Mouse (Mus musculus) forebrain, embryonic 16.5 days (tissue): ENCODE results near the gene Gnb4. TPM values are rescaled to one million over a fixed set of nuclear protein-coding genes. Genes with fewer than 3 reads are reported as not detected.

Experiments used
- ATAC-seq: fragments of 200-750 bp; cut with Nextera tagmentation; 2 replicates; pipeline ENCODE4 v1.8.0; 2017; ENCODE audit warnings: mild to moderate bottlenecking, moderate library complexity
- H3K27ac ChIP-seq: fragments of 300-500 bp; sonication (generic); 2 replicates; pipeline ENCODE4 v1.5.1; 2014; ENCODE audit warnings: low read length, control low read depth
- H3K27me3 ChIP-seq: fragments of 300-500 bp; sonication (generic); replicated peaks from 2 replicates; pipeline ENCODE4 v1.6.1; 2014; ENCODE audit warnings: low read length; ENCODE audit not compliant: control insufficient read depth, insufficient read depth
- H3K36me3 ChIP-seq: fragments of 300-500 bp; sonication (generic); 2 replicates; pipeline ENCODE4 v1.6.1; 2014; ENCODE audit not compliant: control insufficient read depth, insufficient read depth
- H3K4me1 ChIP-seq: fragments of 300-500 bp; sonication (generic); replicated peaks from 2 replicates; pipeline ENCODE4 v1.6.1; 2014; ENCODE audit warnings: low read length; ENCODE audit not compliant: control insufficient read depth, insufficient read depth
- H3K4me2 ChIP-seq: fragments of 300-500 bp; sonication (generic); 2 replicates; pipeline ENCODE4 v1.6.1; 2014; ENCODE audit warnings: mild to moderate bottlenecking, low read length, control low read depth
- H3K4me3 ChIP-seq: fragments of 300-500 bp; sonication (generic); replicated peaks from 2 replicates; pipeline ENCODE4 v1.5.1; 2014; ENCODE audit warnings: mild to moderate bottlenecking, low read length, control low read depth
- H3K9ac ChIP-seq: fragments of 300-500 bp; sonication (generic); replicated peaks from 2 replicates; pipeline ENCODE4 v1.6.1; 2014; ENCODE audit warnings: low read depth, low read length, control low read depth
- H3K9me3 ChIP-seq: fragments of 300-500 bp; sonication (generic); 2 replicates; pipeline ENCODE4 v1.6.1; 2016; ENCODE audit warnings: low read length; ENCODE audit not compliant: control insufficient read depth
- WGBS: fragments of 180-500 bp; shearing (Covaris S2); extraction: QIAGEN DNeasy Blood & Tissue Kit; methylation state at CpG from one replicate; pipeline ENCODE4 v1.1.7; 2014; 5-methylcytosine and 5-hydroxymethylcytosine counted together
- polyA plus RNA-seq: library from polyadenylated mRNA; unstranded; fragments of >200 nt; fragmentation: Nextera tagmentation; extraction: Ambion mirVana; gene quantifications from 2 replicates; pipeline ENCODE4 v1.2.1, GENCODE M21; 2015

Gene Gnb4
- polyA plus RNA-seq, result 87.8 and 88.3 TPM in 2 replicates

- no peaks in the 10 kb centered on the region for H3K27me3 ChIP-seq
- 2% methylated on average over 57 of the region's 83 CpGs for WGBS
- no peaks in the 10 kb centered on the region for H3K9me3 ChIP-seq
These were observed at the start of gene Gnb4 for GRCm38 (mm10) chr3:32616331-32617052. Gene Gnb4 (minus strand): TSS chr3:32616585.

GRCm38 (mm10) chr3:32661556-32661930 is 45.2 kb upstream of the Gnb4 start:
- 99% methylated on average over 3 of the region's 3 CpGs for WGBS
- Histone ChIP-seq H3K4me2 (no peak overlapping the region), H3K27ac (no peak overlapping the region), H3K27me3 (no peaks in the 10 kb centered on the region), H3K9me3 (no peaks in the 10 kb centered on the region), H3K4me1 (no peaks in the 10 kb centered on the region), H3K4me3 (no peak overlapping the region), H3K36me3 (no peaks in the 10 kb centered on the region), H3K9ac (no peak overlapping the region)
- no peak for ATAC-seq

More at GRCm38 (mm10) chr3:32616331-32617052, at the start of gene Gnb4:
- Histone ChIP-seq H3K4me2 (peak within 1 kb of the TSS; percentile 53), H3K9ac (peak within 1 kb of the TSS; percentile 74), H3K36me3 (no peaks in the 10 kb centered on the region), H3K27ac (peak within 1 kb of the TSS; percentile 57), H3K4me1 (no peaks in the 10 kb centered on the region; the same call in 1 of the 2 replicates), H3K4me3 (peak within 1 kb of the TSS; percentile 75)
- ATAC-seq, result peak; percentile 89

- Histone ChIP-seq H3K4me3 (no peak overlapping the region), H3K27me3 (no peaks in the 10 kb centered on the region), H3K27ac (no peak overlapping the region), H3K36me3 (no peaks in the 10 kb centered on the region), H3K9ac (no peak overlapping the region), H3K9me3 (no peaks in the 10 kb centered on the region), H3K4me1 (no peaks in the 10 kb centered on the region), H3K4me2 (no peak overlapping the region)
- 76% methylated on average over 8 of the region's 8 CpGs for WGBS
- no peak for ATAC-seq
These were observed 44.6 kb upstream of the Gnb4 start for GRCm38 (mm10) chr3:32660831-32661555.

DNA sequence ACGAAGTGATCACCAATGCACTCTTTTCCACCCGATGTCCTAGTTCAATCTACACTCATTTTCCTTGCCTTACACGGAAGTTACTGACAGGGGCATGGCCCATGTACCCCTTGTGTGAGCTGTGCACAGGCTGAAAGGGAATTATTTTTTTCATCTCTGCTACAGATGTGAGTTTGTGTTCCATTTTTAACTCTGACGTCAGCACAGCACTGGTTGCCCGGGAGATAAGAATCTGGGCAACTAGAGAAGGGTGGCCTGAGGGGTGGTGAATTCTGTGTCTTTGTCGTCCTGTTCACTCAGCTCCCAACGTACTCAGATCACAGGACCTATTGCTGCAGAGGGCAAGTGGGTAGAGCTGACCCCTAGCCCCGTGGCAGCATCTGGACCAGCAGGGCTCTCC is 43.9 kb upstream of the Gnb4 start:
- no peak overlapping the region for H3K9ac ChIP-seq
- H3K9me3 ChIP-seq, result no peaks in the 10 kb centered on the region
- H3K27ac ChIP-seq, result no peak overlapping the region
- no peaks in the 10 kb centered on the region for H3K36me3 ChIP-seq
- no peak overlapping the region for H3K4me2 ChIP-seq
- 62% methylated on average over 8 of the region's 8 CpGs for WGBS
- no peak overlapping the region for H3K4me3 ChIP-seq
- H3K27me3 ChIP-seq, result no peaks in the 10 kb centered on the region
- ATAC-seq, result 0 out of 2 replicates have a peak, but pooled peaks have one; percentile 58
- H3K4me1 ChIP-seq, result no peaks in the 10 kb centered on the region

- Histone ChIP-seq H3K9ac (no peak overlapping the region), H3K9me3 (no peaks in the 10 kb centered on the region), H3K4me2 (no peak overlapping the region), H3K27me3 (no peaks in the 10 kb centered on the region), H3K27ac (no peak overlapping the region), H3K4me3 (no peak overlapping the region), H3K4me1 (no peaks in the 10 kb centered on the region), H3K36me3 (no peaks in the 10 kb centered on the region)
- WGBS, result 82% methylated on average over 2 of the region's 2 CpGs
- no peak for ATAC-seq
These were observed 43.1 kb upstream of the Gnb4 start for GRCm38 (mm10) chr3:32659506-32659905.

- no peaks in the 10 kb centered on the region for H3K36me3 ChIP-seq
- H3K9me3 ChIP-seq, result no peaks in the 10 kb centered on the region
- no peak overlapping the region for H3K27ac ChIP-seq
- ATAC-seq, result no peak
- no peak overlapping the region for H3K4me3 ChIP-seq
- 84% methylated on average over 16 of the region's 16 CpGs for WGBS
- no peaks in the 10 kb centered on the region for H3K4me1 ChIP-seq
- H3K4me2 ChIP-seq, result no peak overlapping the region
- H3K27me3 ChIP-seq, result no peaks in the 10 kb centered on the region
- H3K9ac ChIP-seq, result no peak overlapping the region
These were observed 42.4 kb upstream of the Gnb4 start for GRCm38 (mm10) chr3:32658821-32659220.

GRCm38 (mm10) chr3:32658401-32658800 is 42.0 kb upstream of the Gnb4 start:
- H3K36me3 ChIP-seq, result no peaks in the 10 kb centered on the region
- H3K9ac ChIP-seq, result no peak overlapping the region
- H3K4me3 ChIP-seq, result no peak overlapping the region
- no peak for ATAC-seq
- no peaks in the 10 kb centered on the region for H3K27me3 ChIP-seq
- H3K9me3 ChIP-seq, result no peaks in the 10 kb centered on the region
- H3K4me2 ChIP-seq, result no peak overlapping the region
- WGBS, result 83% methylated on average over 7 of the region's 7 CpGs
- no peak overlapping the region for H3K27ac ChIP-seq
- no peaks in the 10 kb centered on the region for H3K4me1 ChIP-seq

DNA sequence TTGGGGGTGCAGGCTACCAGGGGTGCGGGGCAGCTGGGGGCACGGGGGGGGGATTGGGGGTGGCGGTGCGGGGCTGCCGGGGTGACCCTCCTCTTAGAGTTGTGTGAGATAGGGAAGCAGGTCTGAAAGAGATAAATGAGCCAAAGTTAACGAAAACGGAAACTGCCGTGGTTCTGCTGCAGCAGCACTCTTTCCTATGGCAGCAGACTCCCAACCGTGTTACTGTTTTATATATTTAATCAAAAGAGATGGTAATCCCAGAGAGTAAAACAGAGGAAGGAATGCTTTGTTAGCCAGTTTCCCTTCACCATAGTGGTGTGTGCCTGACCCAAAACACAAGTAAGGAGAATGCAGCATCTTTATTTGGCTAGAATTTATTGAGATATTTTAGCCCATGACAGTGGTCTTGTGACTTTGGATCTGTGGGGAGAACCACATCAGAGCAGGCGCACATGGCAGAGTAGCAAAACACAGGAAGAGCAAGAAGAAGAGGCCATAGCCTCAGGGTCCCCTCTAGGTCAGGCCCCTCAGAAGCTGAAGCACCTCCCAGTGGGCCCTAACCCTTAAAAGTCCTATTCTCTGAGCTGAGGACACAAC is 40.1 kb upstream of the Gnb4 start:
- H3K4me2 ChIP-seq, result no peak overlapping the region
- no peak overlapping the region for H3K27ac ChIP-seq
- H3K27me3 ChIP-seq, result no peaks in the 10 kb centered on the region
- 83% methylated on average over 10 of the region's 10 CpGs for WGBS
- H3K9ac ChIP-seq, result no peak overlapping the region
- ATAC-seq, result no peak
- H3K4me3 ChIP-seq, result no peak overlapping the region
- no peaks in the 10 kb centered on the region for H3K36me3 ChIP-seq
- H3K4me1 ChIP-seq, result no peaks in the 10 kb centered on the region
- no peaks in the 10 kb centered on the region for H3K9me3 ChIP-seq

DNA sequence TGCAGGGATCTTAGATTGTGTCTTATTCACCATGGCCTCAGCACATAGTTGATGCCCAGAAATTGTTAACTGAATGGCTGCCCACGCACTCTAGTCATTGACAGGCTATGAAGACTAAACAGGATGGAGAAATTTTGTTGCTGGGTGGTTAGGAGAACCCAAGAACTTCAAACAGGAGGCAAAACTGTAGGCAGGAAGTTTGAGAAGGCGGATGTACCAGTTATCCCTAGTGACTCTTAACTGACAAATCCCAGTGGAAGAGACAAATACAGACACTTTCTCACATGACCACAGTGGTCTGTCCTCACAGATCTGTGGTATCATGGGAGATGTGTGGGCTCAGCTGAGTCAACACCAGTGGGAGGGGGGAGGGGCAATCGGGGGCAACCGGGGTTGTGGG is 39.6 kb upstream of the Gnb4 start:
- Histone ChIP-seq H3K9ac (no peak overlapping the region), H3K36me3 (no peaks in the 10 kb centered on the region), H3K4me2 (no peak overlapping the region), H3K4me3 (no peak overlapping the region), H3K9me3 (no peaks in the 10 kb centered on the region), H3K27me3 (no peaks in the 10 kb centered on the region), H3K4me1 (no peaks in the 10 kb centered on the region), H3K27ac (no peak overlapping the region)
- WGBS, result 92% methylated on average over 4 of the region's 4 CpGs
- no peak for ATAC-seq
